Mouse (Mus musculus): Measurements from ENCODE around the gene Cyp1a1.

- no peak for TF ChIP-seq CTCF (IDR thresholded peaks at IDR 0.05; ENCODE audit: insufficient read depth, low read length)
- no peak for TF ChIP-seq POLR2A (IDR thresholded peaks at IDR 0.05; ENCODE audit: borderline replicate concordance, extremely low read depth, low read depth, low read length)
These were observed at the start of gene Cyp1a1 for GRCm38 (mm10) chr9:57687751-57688150.

All from lung, adult 2 months (tissue).